Mouse (Mus musculus) liver, adult 2 months (tissue): ENCODE measurements around the gene Irf1. TPM values are rescaled to one million over a fixed set of nuclear protein-coding genes. Genes with fewer than 3 reads are reported as not detected.

Experiments used
- DNase-seq: peaks from one replicate; pipeline ENCODE4 v3.0.0-alpha.2; 2011; ENCODE audit warnings: low read depth, low spot score; ENCODE audit errors: extremely low read depth
- H3K27ac ChIP-seq: fragments of 200-500 bp; replicated peaks from 2 replicates; pipeline ENCODE4 v1.5.1; 2012; ENCODE audit warnings: low read depth, mild to moderate bottlenecking, control low read depth, inconsistent platforms, low read length; ENCODE audit not compliant: insufficient read depth
- H3K27me3 ChIP-seq: fragments of 200-500 bp; 2 replicates; pipeline ENCODE4 v1.6.1; 2012; ENCODE audit warnings: mild to moderate bottlenecking, moderate library complexity, low read length, inconsistent platforms; ENCODE audit not compliant: control insufficient read depth, insufficient read depth
- H3K36me3 ChIP-seq: fragments of 200-500 bp; 2 replicates; pipeline ENCODE4 v1.6.1; 2012; ENCODE audit warnings: low read length, inconsistent platforms; ENCODE audit not compliant: control insufficient read depth, insufficient read depth
- H3K4me1 ChIP-seq: fragments of 200-500 bp; 2 replicates; pipeline ENCODE4 v1.6.1; 2011; ENCODE audit warnings: low read length; ENCODE audit not compliant: control insufficient read depth, insufficient read depth
- H3K4me3 ChIP-seq: fragments of 200-500 bp; 2 replicates; pipeline ENCODE4 v1.5.1; 2011; ENCODE audit warnings: low read depth, mild to moderate bottlenecking, control low read depth, low read length, moderate library complexity; ENCODE audit not compliant: insufficient read depth
- H3K79me2 ChIP-seq: fragments of 200-500 bp; 2 replicates; pipeline ENCODE4 v1.6.1; 2012; ENCODE audit warnings: inconsistent platforms, mild to moderate bottlenecking, low read length, moderate library complexity; ENCODE audit not compliant: control insufficient read depth, insufficient read depth
- H3K9ac ChIP-seq: fragments of 200-500 bp; 2 replicates; pipeline ENCODE4 v1.6.1; 2012; ENCODE audit warnings: low read depth, mild to moderate bottlenecking, control low read depth, inconsistent platforms, low read length
- CTCF ChIP-seq: fragments of 200-500 bp; IDR thresholded peaks from 2 replicates; pipeline ENCODE4 v1.5.1; 2011; ENCODE audit warnings: low read depth, low read length, control low read depth
- POLR2A ChIP-seq: fragments of 200-500 bp; IDR thresholded peaks from 2 replicates; pipeline ENCODE4 v1.6.1; 2011; ENCODE audit warnings: low read length, control low read depth; ENCODE audit not compliant: insufficient read depth; ENCODE audit errors: extremely low read depth
- WGBS: fragments of 180-500 bp; shearing (Covaris S2); methylation state at CpG from one replicate; pipeline ENCODE4 v1.1.7; 2018; 5-methylcytosine and 5-hydroxymethylcytosine counted together
- polyA plus RNA-seq: library from polyadenylated mRNA; depleted of rRNA; stranded (reverse); fragments of >200 nt; gene quantifications from 2 replicates; pipeline ENCODE4 v1.2.3, GENCODE M21; 2012
- total RNA-seq: library from RNA; depleted of rRNA; stranded (reverse); fragments of >200 nt; gene quantifications from 2 replicates; pipeline ENCODE4 v1.2.3, GENCODE M21; 2014

Irf1 gene
- total and polyA plus RNA-seq, 2 experiments: 27.9 to 44.2 TPM

DNA sequence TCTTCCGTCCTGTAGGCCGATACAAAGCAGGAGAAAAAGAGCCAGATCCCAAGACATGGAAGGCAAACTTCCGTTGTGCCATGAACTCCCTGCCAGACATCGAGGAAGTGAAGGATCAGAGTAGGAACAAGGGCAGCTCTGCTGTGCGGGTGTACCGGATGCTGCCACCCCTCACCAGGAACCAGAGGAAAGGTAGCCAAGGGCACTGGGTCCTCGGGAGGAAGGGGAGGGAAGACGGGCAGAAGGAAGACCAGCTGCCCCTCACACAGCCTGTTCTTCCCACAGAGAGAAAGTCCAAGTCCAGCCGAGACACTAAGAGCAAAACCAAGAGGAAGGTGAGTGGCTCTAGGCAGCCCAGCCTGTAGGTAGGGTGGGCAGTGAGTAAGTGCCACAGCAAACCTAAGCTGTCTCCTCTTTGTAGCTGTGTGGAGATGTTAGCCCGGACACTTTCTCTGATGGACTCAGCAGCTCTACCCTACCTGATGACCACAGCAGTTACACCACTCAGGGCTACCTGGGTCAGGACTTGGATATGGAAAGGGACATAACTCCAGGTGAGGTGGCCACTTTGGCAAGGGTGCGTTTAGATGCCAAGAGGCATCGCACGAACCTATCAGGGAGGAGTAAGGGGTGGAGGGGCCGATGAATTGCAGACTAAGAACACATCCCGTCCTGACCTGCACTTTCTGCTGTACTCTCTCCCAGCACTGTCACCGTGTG lies 4.0 kb downstream of the Irf1 start:
- H3K79me2 ChIP-seq: no peaks in the 10 kb centered on the region; the same call in 1 of the 2 replicates
- H3K27ac ChIP-seq: no peak overlapping the region
- peaks cover 16% of the 10 kb centered on the region for H3K4me1 ChIP-seq
- TF ChIP-seq CTCF (no peak), POLR2A (no peak)
- H3K36me3 ChIP-seq: peaks cover 35% of the 10 kb centered on the region
- no peak overlapping the region for H3K9ac ChIP-seq
- 78% methylated on average over 16 of the region's 16 CpGs for WGBS
- H3K27me3 ChIP-seq: no peaks in the 10 kb centered on the region
- no peak overlapping the region for H3K4me3 ChIP-seq
- DNase-seq: no peak

DNA sequence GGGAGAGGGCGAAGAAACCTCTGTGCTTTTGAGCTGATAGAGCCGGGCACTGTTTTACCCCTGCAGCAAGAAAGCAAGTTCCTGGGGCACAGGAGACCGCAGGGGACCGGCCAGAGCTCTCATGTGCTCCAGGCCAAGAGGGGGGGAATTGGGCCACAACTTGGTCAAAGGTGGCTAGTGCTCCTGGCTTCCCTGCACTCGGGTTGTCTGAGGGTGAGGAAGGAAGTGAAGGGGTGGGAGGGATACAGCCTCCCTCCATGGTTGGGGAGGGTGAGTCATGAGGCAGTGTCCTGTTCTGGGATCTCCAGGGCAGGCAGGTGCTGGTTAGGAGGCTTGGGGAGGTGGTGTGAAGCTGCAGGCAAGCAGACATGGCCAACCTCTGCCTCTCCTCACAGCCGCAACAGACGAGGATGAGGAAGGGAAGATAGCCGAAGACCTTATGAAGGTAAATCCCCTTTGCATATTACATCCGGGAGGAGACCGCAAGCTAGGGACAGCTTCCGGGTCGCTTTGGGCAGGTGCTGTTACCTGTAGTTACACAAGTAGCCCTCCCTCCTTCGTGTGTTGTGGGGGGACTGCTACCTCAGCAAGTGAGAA lies 4.9 kb downstream of the Irf1 start:
- peaks cover 35% of the 10 kb centered on the region for H3K36me3 ChIP-seq
- H3K27ac ChIP-seq: 0 out of 2 replicates have a peak overlapping the region, but pooled peaks have one; percentile 5

DNA sequence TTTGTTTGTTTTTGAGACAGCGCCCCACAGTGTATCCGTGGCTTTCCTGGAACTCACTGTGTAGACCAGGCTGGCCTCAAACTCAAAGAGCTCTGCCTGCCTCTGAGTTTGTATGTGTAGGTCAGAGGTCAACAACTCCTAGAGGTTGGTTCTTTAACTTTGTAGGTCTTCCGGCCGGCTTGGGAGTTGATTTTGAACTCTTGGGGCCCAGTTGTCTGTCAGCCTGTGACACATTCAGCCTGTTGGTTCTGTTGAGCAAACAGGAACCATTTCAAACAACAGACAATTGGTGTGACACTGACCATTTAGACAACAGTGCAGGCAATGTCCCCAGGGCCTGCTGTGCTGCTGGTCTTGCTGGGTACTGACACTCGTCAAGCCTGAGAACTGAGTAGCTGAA lies 7.9 kb downstream of the Irf1 start:
- no peaks in the 10 kb centered on the region for H3K27me3 ChIP-seq
- TF ChIP-seq CTCF: no peak
- no peak for TF ChIP-seq POLR2A
- H3K4me1 ChIP-seq: peaks cover 24% of the 10 kb centered on the region
- no peak overlapping the region for H3K4me3 ChIP-seq
- 34% methylated on average over 5 of the region's 5 CpGs for WGBS
- H3K27ac ChIP-seq: peak overlapping the region; percentile 19
- no peak for DNase-seq
- H3K9ac ChIP-seq: no peak overlapping the region
- H3K79me2 ChIP-seq: no peaks in the 10 kb centered on the region; the same call in 1 of the 2 replicates
- H3K36me3 ChIP-seq: peaks cover 27% of the 10 kb centered on the region

More for the DNA sequence above, 4.9 kb downstream of the Irf1 start:
- no peak overlapping the region for H3K9ac ChIP-seq
- 69% methylated on average over 13 of the region's 13 CpGs for WGBS
- TF ChIP-seq CTCF (no peak), POLR2A (no peak)
- no peak overlapping the region for H3K4me3 ChIP-seq
- DNase-seq: no peak
- peaks cover 14% of the 10 kb centered on the region for H3K4me1 ChIP-seq
- H3K27me3 ChIP-seq: no peaks in the 10 kb centered on the region
- no peaks in the 10 kb centered on the region; the same call in 1 of the 2 replicates for H3K79me2 ChIP-seq

DNA sequence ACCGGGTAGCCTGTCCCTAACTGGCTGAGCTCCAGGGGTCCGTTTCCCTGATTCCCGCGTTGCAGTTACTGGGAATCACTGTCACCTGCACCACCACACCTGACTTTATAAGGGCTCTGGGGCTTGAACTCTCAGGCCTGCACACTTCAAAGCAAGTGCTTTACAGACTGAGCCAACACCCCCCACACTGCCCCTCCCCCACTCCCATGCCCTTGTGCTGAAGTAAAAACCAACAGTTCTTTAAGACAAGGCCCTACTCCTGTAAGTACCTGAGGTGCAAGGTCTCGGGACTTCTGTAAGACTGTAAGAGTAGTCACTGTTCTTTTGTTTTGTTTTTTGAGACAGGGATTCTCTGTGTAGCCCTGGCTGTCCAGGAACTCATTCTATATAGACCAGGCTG lies 8.6 kb downstream of the Irf1 start:
- Histone ChIP-seq H3K79me2 (no peaks in the 10 kb centered on the region), H3K27me3 (no peaks in the 10 kb centered on the region), H3K4me1 (peaks cover 24% of the 10 kb centered on the region), H3K9ac (no peak overlapping the region), H3K27ac (no peak overlapping the region; the same call in 1 of the 2 replicates), H3K36me3 (peaks cover 26% of the 10 kb centered on the region), H3K4me3 (no peak overlapping the region)
- DNase-seq: no peak
- TF ChIP-seq POLR2A: no peak
- no peak for TF ChIP-seq CTCF
- WGBS: 72% methylated on average over 5 of the region's 5 CpGs

DNA sequence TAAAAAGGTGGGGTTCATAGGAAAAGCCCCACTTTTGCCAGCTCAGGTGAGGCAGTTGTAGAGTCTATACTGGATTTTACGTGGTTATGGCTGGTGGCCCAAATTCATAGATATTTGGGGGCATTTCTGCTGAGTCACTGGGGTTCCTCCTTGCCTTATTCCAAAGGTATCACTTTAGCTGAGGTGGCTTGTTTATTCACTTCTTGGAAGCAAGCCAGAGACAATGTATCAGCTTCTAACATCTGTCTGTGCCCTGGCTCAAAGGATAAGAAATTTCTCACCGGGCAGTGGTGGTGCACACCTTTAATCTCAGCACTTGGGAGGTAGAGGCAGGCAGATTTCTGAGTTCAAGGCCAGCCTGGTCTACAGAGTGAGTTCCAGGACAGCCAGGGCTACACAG lies 10.0 kb downstream of the Irf1 start:
- H3K27me3 ChIP-seq: no peaks in the 10 kb centered on the region
- H3K9ac ChIP-seq: no peak overlapping the region
- peak overlapping the region; percentile 30 for H3K27ac ChIP-seq
- peaks cover 17% of the 10 kb centered on the region for H3K4me1 ChIP-seq
- no peaks in the 10 kb centered on the region for H3K79me2 ChIP-seq
- DNase-seq: peak; percentile 66
- H3K4me3 ChIP-seq: no peak overlapping the region
- 21% methylated on average over 2 of the region's 2 CpGs for WGBS
- TF ChIP-seq POLR2A: no peak
- TF ChIP-seq CTCF: no peak
- peaks cover 17% of the 10 kb centered on the region for H3K36me3 ChIP-seq

DNA sequence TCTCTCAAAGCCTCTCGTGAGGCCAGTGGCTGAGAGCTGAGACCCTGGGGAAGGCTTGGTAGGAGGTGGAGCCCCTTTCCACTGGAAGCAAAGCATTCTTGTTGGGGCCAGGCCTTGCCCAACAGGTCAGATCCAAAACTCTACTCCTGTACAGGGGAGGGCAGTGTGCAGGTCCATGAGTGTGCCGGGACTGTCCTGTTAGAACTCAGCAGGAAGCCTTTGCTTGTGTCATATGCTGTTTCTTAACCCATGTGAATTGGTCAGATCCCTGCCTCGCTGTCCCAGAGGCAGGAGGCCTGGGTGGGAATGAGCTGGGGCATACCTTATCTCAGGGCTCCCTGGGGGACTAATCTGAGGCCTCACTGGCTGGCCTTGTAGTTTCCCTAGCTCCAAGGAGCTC lies 10.4 kb downstream of the Irf1 start:
- H3K9ac ChIP-seq: no peak overlapping the region
- H3K79me2 ChIP-seq: no peaks in the 10 kb centered on the region
- DNase-seq: no peak
- TF ChIP-seq CTCF (no peak), POLR2A (no peak)
- H3K4me3 ChIP-seq: no peak overlapping the region
- H3K36me3 ChIP-seq: peaks cover 17% of the 10 kb centered on the region
- no peaks in the 10 kb centered on the region for H3K27me3 ChIP-seq
- peak overlapping the region; percentile 30 for H3K27ac ChIP-seq
- H3K4me1 ChIP-seq: peaks cover 17% of the 10 kb centered on the region
- WGBS: 47% methylated on average over 3 of the region's 3 CpGs
